Mouse (Mus musculus) heart, embryonic 10.5 days (tissue): ENCODE measurements around the gene Tnip3. TPM values are rescaled to one million over a fixed set of nuclear protein-coding genes. Genes with fewer than 3 reads are reported as not detected.

Source experiments
- DNase-seq: peaks from one replicate; pipeline ENCODE4 v3.0.0-alpha.2; 2017; ENCODE audit warnings: low spot score
- H3K27ac ChIP-seq: fragments of 300-500 bp; sonication (generic); 2 replicates; pipeline ENCODE4 v1.5.1; 2016; ENCODE audit warnings: mild to moderate bottlenecking
- H3K27me3 ChIP-seq: fragments of 300-500 bp; sonication (generic); 2 replicates; pipeline ENCODE4 v1.6.1; 2016; ENCODE audit warnings: mild to moderate bottlenecking; ENCODE audit not compliant: poor library complexity, insufficient read depth, severe bottlenecking
- H3K36me3 ChIP-seq: fragments of 300-500 bp; sonication (generic); 2 replicates; pipeline ENCODE4 v1.6.1; 2016; ENCODE audit warnings: mild to moderate bottlenecking, moderate library complexity
- H3K4me1 ChIP-seq: fragments of 300-500 bp; sonication (generic); 2 replicates; pipeline ENCODE4 v1.6.1; 2016; ENCODE audit warnings: mild to moderate bottlenecking
- H3K4me3 ChIP-seq: fragments of 300-500 bp; sonication (generic); 2 replicates; pipeline ENCODE4 v1.5.1; 2016; ENCODE audit warnings: mild to moderate bottlenecking, moderate library complexity
- H3K9me3 ChIP-seq: fragments of 300-500 bp; sonication (generic); 2 replicates; pipeline ENCODE4 v1.6.1; 2016; ENCODE audit warnings: mild to moderate bottlenecking, moderate library complexity
- whole genome bisulfite sequencing: fragments of 180-500 bp; shearing (Covaris S2); methylation state at CpG from one replicate; pipeline ENCODE4 v1.1.7; 2016; 5-methylcytosine and 5-hydroxymethylcytosine counted together
- polyA plus RNA-seq: library from polyadenylated mRNA; unstranded; fragments of >200 nt; fragmentation: Nextera tagmentation; extraction: Ambion mirVana; gene quantifications from 2 replicates; pipeline ENCODE4 v1.2.1, GENCODE M21; 2016

Gene Tnip3
- not detected in 2 replicates for polyA plus RNA-seq

GRCm38 (mm10) chr6:65525192-65525591 lies at the start of gene Tnip3:
TSS of gene Tnip3 (plus strand) at chr6:65525313.
- H3K27me3 ChIP-seq, result no peaks in the 10 kb centered on the region
- H3K9me3 ChIP-seq, result no peaks in the 10 kb centered on the region
- WGBS, result 62% methylated on average over 5 of the region's 5 CpGs
- H3K4me1 ChIP-seq, result no peaks in the 10 kb centered on the region
- no peak for DNase-seq
- no peaks in the 10 kb centered on the region for H3K36me3 ChIP-seq
- no peak within 1 kb of the TSS for H3K4me3 ChIP-seq
- H3K27ac ChIP-seq, result no peak within 1 kb of the TSS

- DNase-seq, result no peak
- Histone ChIP-seq H3K4me3 (no peak overlapping the region), H3K27me3 (no peaks in the 10 kb centered on the region)
Measured at GRCm38 (mm10) chr6:65498786-65499185, 26.3 kb upstream of the Tnip3 start.

GRCm38 (mm10) chr6:65510051-65510669 lies 15.0 kb upstream of the Tnip3 start:
- Histone ChIP-seq H3K27me3 (no peaks in the 10 kb centered on the region), H3K27ac (no peak overlapping the region), H3K4me1 (no peaks in the 10 kb centered on the region), H3K36me3 (no peaks in the 10 kb centered on the region), H3K4me3 (no peak overlapping the region), H3K9me3 (no peaks in the 10 kb centered on the region)
- WGBS, result 45% methylated on average over 4 of the region's 4 CpGs
- peak; percentile 82 for DNase-seq

More at GRCm38 (mm10) chr6:65498786-65499185, 26.3 kb upstream of the Tnip3 start:
- H3K4me1 ChIP-seq, result no peaks in the 10 kb centered on the region
- H3K27ac ChIP-seq, result no peak overlapping the region
- H3K36me3 ChIP-seq, result no peaks in the 10 kb centered on the region
- H3K9me3 ChIP-seq, result no peaks in the 10 kb centered on the region

GRCm38 (mm10) chr6:65513813-65514212 lies 11.3 kb upstream of the Tnip3 start:
- no peaks in the 10 kb centered on the region for H3K36me3 ChIP-seq
- H3K27me3 ChIP-seq, result no peaks in the 10 kb centered on the region
- no peaks in the 10 kb centered on the region for H3K9me3 ChIP-seq
- DNase-seq, result no peak
- WGBS, result 89% methylated on average over 3 of the region's 3 CpGs
- H3K4me1 ChIP-seq, result no peaks in the 10 kb centered on the region
- H3K27ac ChIP-seq, result no peak overlapping the region
- H3K4me3 ChIP-seq, result no peak overlapping the region

- DNase-seq, result no peak
- Histone ChIP-seq H3K27me3 (no peaks in the 10 kb centered on the region), H3K4me3 (no peak overlapping the region), H3K36me3 (no peaks in the 10 kb centered on the region), H3K27ac (no peak overlapping the region), H3K4me1 (no peaks in the 10 kb centered on the region), H3K9me3 (no peaks in the 10 kb centered on the region)
- 71% methylated on average over 8 of the region's 8 CpGs for WGBS
Measured at GRCm38 (mm10) chr6:65516759-65517158, 8.4 kb upstream of the Tnip3 start.

GRCm38 (mm10) chr6:65520821-65521220 lies 4.3 kb upstream of the Tnip3 start:
- no peaks in the 10 kb centered on the region for H3K27me3 ChIP-seq
- H3K4me3 ChIP-seq, result no peak overlapping the region
- no peak overlapping the region for H3K27ac ChIP-seq
- no peaks in the 10 kb centered on the region for H3K36me3 ChIP-seq
- no peaks in the 10 kb centered on the region for H3K9me3 ChIP-seq
- no peaks in the 10 kb centered on the region for H3K4me1 ChIP-seq
- DNase-seq, result no peak
- WGBS, result 84% methylated on average over 3 of the region's 3 CpGs

GRCm38 (mm10) chr6:65527892-65528291 lies 2.8 kb downstream of the Tnip3 start:
- H3K4me1 ChIP-seq, result no peaks in the 10 kb centered on the region
- 61% methylated on average over 1 of the region's 1 CpGs for WGBS

GRCm38 (mm10) chr6:65531232-65531848 lies 6.2 kb downstream of the Tnip3 start:
- Histone ChIP-seq H3K9me3 (no peaks in the 10 kb centered on the region), H3K27ac (no peak overlapping the region), H3K4me3 (no peak overlapping the region), H3K36me3 (no peaks in the 10 kb centered on the region), H3K27me3 (no peaks in the 10 kb centered on the region), H3K4me1 (no peaks in the 10 kb centered on the region)
- 74% methylated on average over 3 of the region's 3 CpGs for WGBS
- DNase-seq, result no peak

More at GRCm38 (mm10) chr6:65527892-65528291, 2.8 kb downstream of the Tnip3 start:
- Histone ChIP-seq H3K9me3 (no peaks in the 10 kb centered on the region), H3K27ac (no peak overlapping the region), H3K4me3 (no peak overlapping the region), H3K36me3 (no peaks in the 10 kb centered on the region), H3K27me3 (no peaks in the 10 kb centered on the region)
- DNase-seq, result no peak

GRCm38 (mm10) chr6:65533687-65534086 lies 8.6 kb downstream of the Tnip3 start:
- H3K36me3 ChIP-seq, result no peaks in the 10 kb centered on the region
- DNase-seq, result no peak
- H3K4me3 ChIP-seq, result no peak overlapping the region
- H3K9me3 ChIP-seq, result no peaks in the 10 kb centered on the region
- no peaks in the 10 kb centered on the region for H3K27me3 ChIP-seq
- 87% methylated on average over 1 of the region's 1 CpGs for WGBS
- H3K27ac ChIP-seq, result no peak overlapping the region
- no peaks in the 10 kb centered on the region; the same call in 1 of the 2 replicates for H3K4me1 ChIP-seq

- Histone ChIP-seq H3K4me3 (no peak overlapping the region), H3K4me1 (no peaks in the 10 kb centered on the region; the same call in 1 of the 2 replicates)
- 73% methylated on average over 5 of the region's 5 CpGs for WGBS
Measured at GRCm38 (mm10) chr6:65537327-65537884, 12.3 kb downstream of the Tnip3 start.

GRCm38 (mm10) chr6:65538022-65538652 lies 13.0 kb downstream of the Tnip3 start:
- no peak for DNase-seq
- Histone ChIP-seq H3K4me1 (no peaks in the 10 kb centered on the region; the same call in 1 of the 2 replicates), H3K9me3 (no peaks in the 10 kb centered on the region), H3K27ac (no peak overlapping the region), H3K36me3 (no peaks in the 10 kb centered on the region), H3K4me3 (no peak overlapping the region), H3K27me3 (no peaks in the 10 kb centered on the region)
- 59% methylated on average over 9 of the region's 9 CpGs for WGBS

More at GRCm38 (mm10) chr6:65537327-65537884, 12.3 kb downstream of the Tnip3 start:
- no peak for DNase-seq
- Histone ChIP-seq H3K27me3 (no peaks in the 10 kb centered on the region), H3K27ac (no peak overlapping the region), H3K9me3 (no peaks in the 10 kb centered on the region), H3K36me3 (no peaks in the 10 kb centered on the region)

- no peak for DNase-seq
- Histone ChIP-seq H3K4me1 (no peaks in the 10 kb centered on the region; the same call in 1 of the 2 replicates), H3K27me3 (no peaks in the 10 kb centered on the region), H3K27ac (no peak overlapping the region), H3K4me3 (no peak overlapping the region), H3K36me3 (no peaks in the 10 kb centered on the region), H3K9me3 (no peaks in the 10 kb centered on the region)
- 73% methylated on average over 3 of the region's 3 CpGs for WGBS
Measured at GRCm38 (mm10) chr6:65538921-65539320, 13.8 kb downstream of the Tnip3 start.

GRCm38 (mm10) chr6:65540138-65540537 lies 15.0 kb downstream of the Tnip3 start:
- WGBS, result 69% methylated on average over 2 of the region's 2 CpGs

More at GRCm38 (mm10) chr6:65540138-65540537, 15.0 kb downstream of the Tnip3 start:
- Histone ChIP-seq H3K27me3 (no peaks in the 10 kb centered on the region), H3K9me3 (no peaks in the 10 kb centered on the region), H3K36me3 (no peaks in the 10 kb centered on the region), H3K4me3 (no peak overlapping the region), H3K4me1 (no peaks in the 10 kb centered on the region; the same call in 1 of the 2 replicates), H3K27ac (no peak overlapping the region)
- no peak for DNase-seq
